Mouse (Mus musculus): Measurements from ENCODE around the gene Gm3233. TPM values are rescaled to one million over a fixed set of nuclear protein-coding genes. Genes with fewer than 3 reads are reported as not detected.
A peak's percentile ranks its signal among the peaks of the same experiment; 100 is the strongest.
"Not testable (repeated sequence)": the region's sequence is repeated elsewhere in the genome, so short reads cannot be mapped to it uniquely, and the experiment has no call there.

The Gm3233 gene
- polyA plus RNA-seq (2016; fragmentation: Nextera tagmentation; extraction: Ambion mirVana) = not detected in 2 replicates

GRCm38 (mm10) chr10:77759582-77759981, at the start of gene Gm3233:
TSS of gene Gm3233 (minus strand) at chr10:77759682.
- not testable (repeated sequence) for H3K4me1 ChIP-seq; H3K27ac ChIP-seq (replicated peaks); ATAC-seq (ENCODE audit: low FRiP score, low read depth); H3K4me2 ChIP-seq (replicated peaks); H3K27me3 ChIP-seq; H3K9ac ChIP-seq (replicated peaks); H3K9me3 ChIP-seq; H3K36me3 ChIP-seq; H3K4me3 ChIP-seq
- WGBS = no CpG with 5 or more reads among the region's 1 CpGs

- Histone ChIP-seq H3K9me3 (no peaks in the 10 kb centered on the region), H3K9ac (replicated peaks) (no peak overlapping the region), H3K4me2 (replicated peaks) (no peak overlapping the region), H3K27ac (replicated peaks) (no peak overlapping the region), H3K4me1 (no peaks in the 10 kb centered on the region), H3K27me3 (no peaks in the 10 kb centered on the region), H3K4me3 (no peak overlapping the region), H3K36me3 (no peaks in the 10 kb centered on the region)
- ATAC-seq (ENCODE audit: low FRiP score, low read depth) = no peak
- WGBS = 86% methylated on average over 3 of the region's 3 CpGs
These were observed 44.6 kb upstream of the Gm3233 start for GRCm38 (mm10) chr10:77804095-77804494.

GRCm38 (mm10) chr10:77798921-77799508, 39.5 kb upstream of the Gm3233 start, which contains the start of gene Gm19668:
TSS of gene Gm19668 (minus strand) at chr10:77799133.
- H3K36me3 ChIP-seq = no peaks in the 10 kb centered on the region
- H3K4me1 ChIP-seq = peaks cover 11% of the 10 kb centered on the region; the same call in 1 of the 2 replicates
- peak within 1 kb of the TSS; percentile 52 for H3K27ac ChIP-seq (replicated peaks)
- peak; percentile 23; the same call in 1 of the 2 replicates for ATAC-seq (ENCODE audit: low FRiP score, low read depth)
- no peak within 1 kb of the TSS for H3K4me2 ChIP-seq (replicated peaks)
- H3K4me3 ChIP-seq = no peak within 1 kb of the TSS
- H3K27me3 ChIP-seq = no peaks in the 10 kb centered on the region
- H3K9ac ChIP-seq (replicated peaks) = no peak within 1 kb of the TSS; the same call in 1 of the 2 replicates
- 68% methylated on average over 8 of the region's 8 CpGs for WGBS
- H3K9me3 ChIP-seq = no peaks in the 10 kb centered on the region

GRCm38 (mm10) chr10:77798164-77798920, 38.9 kb upstream of the Gm3233 start:
- not testable (repeated sequence) for H3K9me3 ChIP-seq; ATAC-seq (ENCODE audit: low FRiP score, low read depth); H3K27me3 ChIP-seq; H3K4me2 ChIP-seq (replicated peaks); H3K4me3 ChIP-seq; H3K36me3 ChIP-seq; H3K9ac ChIP-seq (replicated peaks)
- WGBS = 28% methylated on average over 3 of the region's 3 CpGs
- peak overlapping the region; percentile 52 for H3K27ac ChIP-seq (replicated peaks)
- H3K4me1 ChIP-seq = peaks cover 11% of the 10 kb centered on the region; the same call in 1 of the 2 replicates

GRCm38 (mm10) chr10:77797677-77798076, 38.2 kb upstream of the Gm3233 start:
- Histone ChIP-seq H3K4me1 (peaks cover 11% of the 10 kb centered on the region; the same call in 1 of the 2 replicates), H3K27ac (replicated peaks) (peak overlapping the region; percentile 52), H3K27me3 (no peaks in the 10 kb centered on the region), H3K36me3 (no peaks in the 10 kb centered on the region), H3K4me2 (replicated peaks) (no peak overlapping the region), H3K9me3 (no peaks in the 10 kb centered on the region), H3K4me3 (no peak overlapping the region), H3K9ac (replicated peaks) (no peak overlapping the region; the same call in 1 of the 2 replicates)
- 13% methylated on average over 3 of the region's 3 CpGs for WGBS
- ATAC-seq (ENCODE audit: low FRiP score, low read depth) = no peak

- WGBS = 61% methylated on average over 2 of the region's 2 CpGs
- Histone ChIP-seq H3K4me3 (no peak within 1 kb of the TSS), H3K27ac (replicated peaks) (no peak within 1 kb of the TSS), H3K27me3 (no peaks in the 10 kb centered on the region), H3K4me1 (peaks cover 11% of the 10 kb centered on the region; the same call in 1 of the 2 replicates), H3K9ac (replicated peaks) (no peak within 1 kb of the TSS), H3K9me3 (no peaks in the 10 kb centered on the region), H3K4me2 (replicated peaks) (no peak within 1 kb of the TSS), H3K36me3 (no peaks in the 10 kb centered on the region)
- ATAC-seq (ENCODE audit: low FRiP score, low read depth) = no peak
These were observed 35.5 kb upstream of the Gm3233 start, which contains the start of gene Gm9639 for GRCm38 (mm10) chr10:77794976-77795375. TSS of gene Gm9639 (minus strand) at chr10:77795076.

- H3K27me3 ChIP-seq = no peaks in the 10 kb centered on the region
- WGBS = 82% methylated on average over 2 of the region's 2 CpGs
- no peak overlapping the region for H3K4me3 ChIP-seq
- H3K4me1 ChIP-seq = no peaks in the 10 kb centered on the region
- no peaks in the 10 kb centered on the region for H3K9me3 ChIP-seq
- no peak overlapping the region for H3K27ac ChIP-seq (replicated peaks)
- H3K36me3 ChIP-seq = no peaks in the 10 kb centered on the region
- H3K9ac ChIP-seq (replicated peaks) = no peak overlapping the region
- no peak overlapping the region for H3K4me2 ChIP-seq (replicated peaks)
- ATAC-seq (ENCODE audit: low FRiP score, low read depth) = no peak
These were observed 29.1 kb upstream of the Gm3233 start for GRCm38 (mm10) chr10:77788621-77789020.

GRCm38 (mm10) chr10:77787876-77788275, 28.4 kb upstream of the Gm3233 start, which contains the start of gene Gm7137:
TSS of gene Gm7137 (minus strand) at chr10:77788200.
- not testable (repeated sequence) for H3K27ac ChIP-seq (replicated peaks); H3K9ac ChIP-seq (replicated peaks); H3K4me1 ChIP-seq; H3K27me3 ChIP-seq; H3K36me3 ChIP-seq; H3K9me3 ChIP-seq; H3K4me3 ChIP-seq; H3K4me2 ChIP-seq (replicated peaks); ATAC-seq (ENCODE audit: low FRiP score, low read depth)
- WGBS = 63% methylated on average over 1 of the region's 1 CpGs

GRCm38 (mm10) chr10:77783396-77783795, 23.9 kb upstream of the Gm3233 start:
- H3K4me2 ChIP-seq (replicated peaks); H3K9ac ChIP-seq (replicated peaks); ATAC-seq (ENCODE audit: low FRiP score, low read depth); H3K36me3 ChIP-seq; H3K4me1 ChIP-seq; H3K4me3 ChIP-seq; H3K27ac ChIP-seq (replicated peaks); H3K9me3 ChIP-seq; H3K27me3 ChIP-seq: not testable (repeated sequence)
- WGBS = 87% methylated on average over 3 of the region's 3 CpGs

- not testable (repeated sequence) for H3K9ac ChIP-seq (replicated peaks); H3K4me2 ChIP-seq (replicated peaks); H3K27ac ChIP-seq (replicated peaks); H3K4me1 ChIP-seq; H3K27me3 ChIP-seq; ATAC-seq (ENCODE audit: low FRiP score, low read depth); H3K9me3 ChIP-seq; H3K4me3 ChIP-seq; H3K36me3 ChIP-seq
- WGBS = 38% methylated on average over 1 of the region's 1 CpGs
These were observed 23.0 kb upstream of the Gm3233 start, which contains the start of gene Gm3250 for GRCm38 (mm10) chr10:77782442-77782841. TSS of gene Gm3250 (minus strand) at chr10:77782542.

- 71% methylated on average over 1 of the region's 1 CpGs for WGBS
- not testable (repeated sequence) for ATAC-seq (ENCODE audit: low FRiP score, low read depth); H3K27me3 ChIP-seq; H3K4me1 ChIP-seq; H3K36me3 ChIP-seq; H3K9me3 ChIP-seq; H3K9ac ChIP-seq (replicated peaks); H3K27ac ChIP-seq (replicated peaks); H3K4me2 ChIP-seq (replicated peaks); H3K4me3 ChIP-seq
These were observed 17.4 kb upstream of the Gm3233 start, which contains the start of gene Gm7138 for GRCm38 (mm10) chr10:77776844-77777243. TSS of gene Gm7138 (minus strand) at chr10:77776944.

GRCm38 (mm10) chr10:77772142-77772541, 12.7 kb upstream of the Gm3233 start:
- not testable (repeated sequence) for H3K4me2 ChIP-seq (replicated peaks); H3K9me3 ChIP-seq; H3K9ac ChIP-seq (replicated peaks); H3K4me3 ChIP-seq; ATAC-seq (ENCODE audit: low FRiP score, low read depth); H3K4me1 ChIP-seq; H3K36me3 ChIP-seq; H3K27me3 ChIP-seq; H3K27ac ChIP-seq (replicated peaks)
- 86% methylated on average over 2 of the region's 3 CpGs for WGBS

Data from midbrain, embryonic 12.5 days (tissue).